Mouse (Mus musculus) activated CD4-positive, CD25-positive, alpha-beta regulatory T cell, adult 4 months (primary cell): ENCODE results near the gene Opn1sw. TPM values are rescaled to one million over a fixed set of nuclear protein-coding genes. Genes with fewer than 3 reads are reported as not detected.
"Not testable (repeated sequence)": the region's sequence is repeated elsewhere in the genome, so short reads cannot be mapped to it uniquely, and the experiment has no call there.

Experiments used
- ATAC-seq: one replicate; pipeline ENCODE4 v1.8.0; 2017
- polyA plus RNA-seq, 2 experiments: library from polyadenylated mRNA; unstranded; fragments of 100-300 nt; shearing (Covaris generic); gene quantifications; one replicate each; pipeline ENCODE4 v1.2.1; 2017

Gene Opn1sw
- polyA plus RNA-seq, 2 experiments from 2014 or later = 0.23 to 0.52 TPM

- peak; percentile 70 for ATAC-seq
Observed at GRCm38 (mm10) chr6:29395910-29396713, 7.8 kb upstream of the Opn1sw start, which contains the start of gene Ccdc136. Gene Ccdc136 (plus strand): TSS chr6:29396309.

- no peak for ATAC-seq
Observed at GRCm38 (mm10) chr6:29394286-29394685, 6.0 kb upstream of the Opn1sw start.

GRCm38 (mm10) chr6:29391802-29392201 is 3.5 kb upstream of the Opn1sw start:
- no peak for ATAC-seq

GRCm38 (mm10) chr6:29391241-29391640 is 3.0 kb upstream of the Opn1sw start:
- ATAC-seq = not testable (repeated sequence)

GRCm38 (mm10) chr6:29390500-29390899 is 2.2 kb upstream of the Opn1sw start:
- ATAC-seq = not testable (repeated sequence)

GRCm38 (mm10) chr6:29389425-29389824 is 1.2 kb upstream of the Opn1sw start:
- no peak for ATAC-seq

GRCm38 (mm10) chr6:29388606-29389080 is 375 bp upstream of the Opn1sw start:
- no peak for ATAC-seq

GRCm38 (mm10) chr6:29382442-29382841 is 5.8 kb downstream of the Opn1sw start:
- no peak for ATAC-seq

- ATAC-seq = no peak
Observed at GRCm38 (mm10) chr6:29379954-29380353, 8.3 kb downstream of the Opn1sw start.

- no peak for ATAC-seq
Observed at GRCm38 (mm10) chr6:29378678-29379077, 9.6 kb downstream of the Opn1sw start.

GRCm38 (mm10) chr6:29377386-29377785 is 10.9 kb downstream of the Opn1sw start:
- no peak for ATAC-seq

- ATAC-seq = no peak
Observed at GRCm38 (mm10) chr6:29365277-29365676, 23.0 kb downstream of the Opn1sw start.

GRCm38 (mm10) chr6:29363129-29363515 is 25.1 kb downstream of the Opn1sw start:
- no peak for ATAC-seq

GRCm38 (mm10) chr6:29362246-29363128 is 25.8 kb downstream of the Opn1sw start:
- no peak for ATAC-seq

GRCm38 (mm10) chr6:29360211-29360610 is 28.1 kb downstream of the Opn1sw start:
- no peak for ATAC-seq

GRCm38 (mm10) chr6:29359386-29359785 is 28.9 kb downstream of the Opn1sw start:
- ATAC-seq = no peak

- no peak for ATAC-seq
Observed at GRCm38 (mm10) chr6:29352816-29353215, 35.5 kb downstream of the Opn1sw start.

- no peak for ATAC-seq
Observed at GRCm38 (mm10) chr6:29351613-29352012, 36.7 kb downstream of the Opn1sw start.

GRCm38 (mm10) chr6:29348371-29348724 is 39.9 kb downstream of the Opn1sw start:
- no peak for ATAC-seq

- ATAC-seq = peak; percentile 96
Observed at GRCm38 (mm10) chr6:29347665-29348370, 40.5 kb downstream of the Opn1sw start, which contains the start of gene Calu. Gene Calu (plus strand): TSS chr6:29348069.

GRCm38 (mm10) chr6:29347189-29347588 is 41.1 kb downstream of the Opn1sw start:
- ATAC-seq = no peak

GRCm38 (mm10) chr6:29346512-29346911 is 41.8 kb downstream of the Opn1sw start:
- not testable (repeated sequence) for ATAC-seq

GRCm38 (mm10) chr6:29329514-29329913 is 58.8 kb downstream of the Opn1sw start:
- no peak for ATAC-seq
